Mouse (Mus musculus) forebrain, postnatal 0 days (tissue): Measurements from ENCODE around the gene Macc1. TPM values are rescaled to one million over a fixed set of nuclear protein-coding genes. Genes with fewer than 3 reads are reported as not detected.

Experiments
- ATAC-seq: fragments of 200-750 bp; cut with Nextera tagmentation; 2 replicates; pipeline ENCODE4 v1.8.0; 2017; ENCODE audit warnings: mild to moderate bottlenecking, moderate library complexity
- DNase-seq: peaks from one replicate; pipeline ENCODE4 v3.0.0-alpha.2; 2015
- H3K27ac ChIP-seq: fragments of 300-500 bp; sonication (generic); 2 replicates; pipeline ENCODE4 v1.5.1; 2014; ENCODE audit warnings: low read depth, mild to moderate bottlenecking, antibody characterized with exemption, low read length, moderate library complexity, mixed read lengths
- H3K27me3 ChIP-seq: fragments of 300-500 bp; sonication (generic); 2 replicates; pipeline ENCODE4 v1.6.1; 2014; ENCODE audit warnings: mild to moderate bottlenecking, low read length, mixed read lengths; ENCODE audit not compliant: insufficient read depth
- H3K36me3 ChIP-seq: fragments of 300-500 bp; sonication (generic); 2 replicates; pipeline ENCODE4 v1.6.1; 2014; ENCODE audit warnings: mild to moderate bottlenecking, moderate library complexity; ENCODE audit not compliant: insufficient read depth
- H3K4me1 ChIP-seq: fragments of 300-500 bp; sonication (generic); 2 replicates; pipeline ENCODE4 v1.6.1; 2014; ENCODE audit warnings: antibody characterized with exemption; ENCODE audit not compliant: insufficient read depth
- H3K4me2 ChIP-seq: fragments of 300-500 bp; sonication (generic); 2 replicates; pipeline ENCODE4 v1.6.1; 2014; ENCODE audit warnings: low read depth, mild to moderate bottlenecking, moderate library complexity
- H3K4me3 ChIP-seq: fragments of 300-500 bp; sonication (generic); 2 replicates; pipeline ENCODE4 v1.5.1; 2014; ENCODE audit warnings: low read depth, low read length, mixed read lengths
- H3K9ac ChIP-seq: fragments of 300-500 bp; sonication (generic); 2 replicates; pipeline ENCODE4 v1.6.1; 2014; ENCODE audit warnings: mild to moderate bottlenecking
- H3K9me3 ChIP-seq: fragments of 300-500 bp; sonication (generic); 2 replicates; pipeline ENCODE4 v1.6.1; 2016; ENCODE audit warnings: low read length
- CTCF ChIP-seq: sonication (generic); IDR thresholded peaks from 2 replicates; pipeline ENCODE4 v1.5.1; 2016; ENCODE audit warnings: antibody characterized with exemption, control low read depth, low read depth
- WGBS: fragments of 180-500 bp; shearing (Covaris S2); extraction: QIAGEN DNeasy Blood & Tissue Kit; methylation state at CpG from one replicate; pipeline ENCODE4 v1.1.7; 2014; 5-methylcytosine and 5-hydroxymethylcytosine counted together
- polyA plus RNA-seq: library from polyadenylated mRNA; unstranded; fragments of >200 nt; fragmentation: Nextera tagmentation; extraction: Ambion mirVana; gene quantifications from 2 replicates; pipeline ENCODE4 v1.2.1, GENCODE M21; 2015
- total RNA-seq: library from RNA; depleted of rRNA; stranded (reverse); fragments of >200 nt; gene quantifications from 2 replicates; pipeline ENCODE4 v1.2.3, GENCODE M21; 2014; rRNA removed

Macc1 gene
- total RNA-seq (0.08 and 0.10 TPM in 2 replicates), polyA plus RNA-seq (0.03 TPM in 1 of 2 replicates, not detected in the other)

DNA sequence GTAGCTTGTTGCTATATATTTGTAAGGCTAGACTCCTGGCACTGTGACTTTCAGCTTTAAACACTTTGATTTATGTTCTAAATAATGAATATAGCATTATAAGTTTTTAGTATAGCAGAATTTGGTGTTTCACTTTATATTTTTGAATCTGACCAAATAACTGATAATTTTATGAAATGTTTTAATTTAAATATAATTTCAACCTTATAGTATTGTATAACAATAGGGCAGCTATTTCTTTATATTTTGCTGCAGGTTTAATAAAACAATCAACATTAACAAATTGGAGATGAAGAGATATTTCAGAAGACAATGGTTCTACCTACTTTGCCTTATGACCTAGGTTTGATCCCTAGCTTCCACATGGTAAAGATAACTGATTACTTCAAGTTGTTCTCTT, at the start of gene Macc1:
Macc1 (plus strand) TSS at position 301 of the 400 bp plus-strand sequence.
- no peak within 1 kb of the TSS for H3K4me2 ChIP-seq
- DNase-seq (no peak), ATAC-seq (no peak)
- H3K27ac ChIP-seq = no peak within 1 kb of the TSS
- H3K4me1 ChIP-seq = no peaks in the 10 kb centered on the region
- no peaks in the 10 kb centered on the region for H3K36me3 ChIP-seq
- H3K9me3 ChIP-seq = no peaks in the 10 kb centered on the region
- no peak within 1 kb of the TSS for H3K4me3 ChIP-seq
- TF ChIP-seq CTCF = no peak
- no peaks in the 10 kb centered on the region for H3K27me3 ChIP-seq
- no peak within 1 kb of the TSS for H3K9ac ChIP-seq

DNA sequence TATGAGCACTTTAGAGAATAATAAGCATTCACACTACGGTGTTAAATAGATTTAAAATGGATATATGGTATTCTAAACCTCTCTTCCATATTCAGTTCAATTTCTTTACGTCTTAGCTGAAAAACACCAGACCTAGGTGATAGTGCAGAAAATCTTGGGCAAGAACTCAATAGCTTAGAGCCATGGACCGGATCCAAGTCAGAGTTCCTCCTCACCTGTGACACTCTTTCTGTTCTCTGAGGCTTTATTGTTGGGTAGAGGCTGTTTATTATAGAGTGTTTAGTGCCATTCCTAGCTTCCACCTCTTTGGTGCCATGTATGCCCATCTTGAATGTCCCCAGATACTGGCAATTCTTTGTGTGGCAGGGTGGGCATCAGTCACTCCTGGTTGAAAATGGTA, 49.6 kb upstream of the Macc1 start:
- Histone ChIP-seq H3K4me1 (no peaks in the 10 kb centered on the region), H3K4me2 (no peak overlapping the region), H3K27me3 (no peaks in the 10 kb centered on the region), H3K27ac (no peak overlapping the region), H3K9ac (no peak overlapping the region), H3K36me3 (no peaks in the 10 kb centered on the region), H3K9me3 (no peaks in the 10 kb centered on the region), H3K4me3 (no peak overlapping the region)
- DNase-seq (no peak), ATAC-seq (no peak)
- 93% methylated on average over 3 of the region's 3 CpGs for WGBS
- no peak for TF ChIP-seq CTCF

DNA sequence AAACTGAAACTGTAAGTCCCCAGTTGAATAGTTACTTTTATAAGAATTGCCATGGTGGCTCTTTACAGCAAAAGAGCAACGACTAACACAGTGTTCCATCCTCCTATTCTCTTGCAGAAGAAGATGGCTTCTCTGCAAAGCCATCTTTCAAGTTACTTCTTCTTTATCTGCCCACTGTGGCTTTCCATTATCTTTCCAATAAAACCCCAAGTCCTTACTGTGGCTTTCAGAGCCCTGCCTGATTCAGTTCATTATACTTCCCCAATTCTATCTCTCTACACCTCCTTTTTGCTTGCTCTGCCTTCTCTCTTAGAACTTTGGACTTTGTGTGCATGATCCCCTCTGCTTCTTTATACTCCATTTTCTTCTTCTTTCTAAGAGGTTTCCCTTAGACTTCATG, 45.3 kb upstream of the Macc1 start:
- Histone ChIP-seq H3K9ac (no peak overlapping the region), H3K27me3 (no peaks in the 10 kb centered on the region), H3K4me2 (no peak overlapping the region), H3K4me3 (no peak overlapping the region), H3K4me1 (no peaks in the 10 kb centered on the region), H3K27ac (no peak overlapping the region), H3K36me3 (no peaks in the 10 kb centered on the region), H3K9me3 (no peaks in the 10 kb centered on the region)
- DNase-seq = no peak
- WGBS = 61% methylated on average over 1 of the region's 1 CpGs
- no peak for TF ChIP-seq CTCF
- no peak for ATAC-seq

DNA sequence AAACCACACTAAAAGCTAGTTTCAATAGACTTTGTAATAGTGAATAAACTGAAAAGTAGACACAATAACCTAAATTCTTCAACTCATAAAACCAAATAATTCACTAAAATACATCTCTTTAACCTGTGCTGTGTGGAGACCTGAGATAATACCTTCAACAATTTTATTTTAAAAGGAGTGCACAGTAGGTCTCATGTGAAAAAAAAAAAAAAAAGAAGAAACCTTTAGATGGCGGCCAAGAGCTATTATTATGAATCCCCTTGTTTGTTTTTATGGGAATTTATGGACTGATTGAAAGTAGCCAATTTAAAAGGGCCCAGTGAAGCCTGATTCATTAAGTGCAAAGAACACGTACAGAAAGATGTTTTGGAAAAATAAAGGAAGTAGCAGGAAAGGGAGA, 44.0 kb upstream of the Macc1 start:
- 74% methylated on average over 2 of the region's 2 CpGs for WGBS
- ATAC-seq = no peak
- H3K4me1 ChIP-seq = no peaks in the 10 kb centered on the region
- no peaks in the 10 kb centered on the region for H3K27me3 ChIP-seq
- no peak overlapping the region for H3K27ac ChIP-seq
- no peak overlapping the region for H3K4me2 ChIP-seq
- TF ChIP-seq CTCF = no peak
- H3K36me3 ChIP-seq = no peaks in the 10 kb centered on the region
- no peak for DNase-seq
- no peak overlapping the region for H3K4me3 ChIP-seq
- H3K9ac ChIP-seq = no peak overlapping the region
- H3K9me3 ChIP-seq = no peaks in the 10 kb centered on the region

DNA sequence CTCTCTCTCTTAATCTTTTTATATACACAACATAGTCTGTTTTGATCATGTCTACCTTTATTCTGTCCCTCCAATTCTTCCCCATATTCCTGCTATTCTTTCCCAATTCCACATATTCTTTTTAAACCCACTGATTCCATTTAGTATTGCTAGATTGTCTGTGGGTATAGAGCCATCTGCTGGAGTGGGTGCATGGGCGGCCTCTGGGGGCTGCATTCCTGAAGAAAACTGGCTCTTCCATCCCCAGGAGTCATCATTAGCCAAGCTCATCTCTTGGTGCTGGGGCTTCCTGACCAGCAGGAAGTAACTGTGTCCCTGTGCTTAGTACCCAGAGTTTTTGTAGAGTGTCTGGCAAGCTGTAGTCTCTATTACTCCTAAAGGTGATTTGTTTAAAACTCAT, 42.1 kb upstream of the Macc1 start:
- Histone ChIP-seq H3K9ac (no peak overlapping the region), H3K9me3 (no peaks in the 10 kb centered on the region), H3K27me3 (no peaks in the 10 kb centered on the region), H3K4me1 (no peaks in the 10 kb centered on the region), H3K4me2 (no peak overlapping the region), H3K4me3 (no peak overlapping the region), H3K27ac (no peak overlapping the region), H3K36me3 (no peaks in the 10 kb centered on the region)
- WGBS = 85% methylated on average over 1 of the region's 1 CpGs
- no peak for DNase-seq
- TF ChIP-seq CTCF = no peak
- no peak for ATAC-seq

DNA sequence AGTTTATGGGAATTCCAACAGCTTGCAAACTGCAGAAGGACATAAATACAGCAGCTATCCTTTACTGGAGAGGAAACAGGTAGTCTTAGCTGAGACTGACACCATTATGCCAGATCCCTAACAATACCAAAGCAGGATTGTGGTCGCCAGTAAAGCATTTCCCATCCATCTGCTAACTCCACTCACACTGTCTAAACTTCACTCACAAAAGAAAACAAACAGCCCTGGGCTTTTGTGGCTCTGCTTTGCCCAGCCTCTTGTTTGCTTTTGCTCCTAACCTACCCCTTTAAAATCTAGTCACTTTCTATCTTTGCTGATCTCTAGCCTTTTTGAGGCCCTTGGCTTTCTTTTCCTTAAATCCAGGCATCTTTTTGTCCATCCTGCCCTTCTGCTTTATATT, 40.5 kb upstream of the Macc1 start:
- DNase-seq = no peak
- WGBS = 0% methylated on average over 1 of the region's 1 CpGs

DNA sequence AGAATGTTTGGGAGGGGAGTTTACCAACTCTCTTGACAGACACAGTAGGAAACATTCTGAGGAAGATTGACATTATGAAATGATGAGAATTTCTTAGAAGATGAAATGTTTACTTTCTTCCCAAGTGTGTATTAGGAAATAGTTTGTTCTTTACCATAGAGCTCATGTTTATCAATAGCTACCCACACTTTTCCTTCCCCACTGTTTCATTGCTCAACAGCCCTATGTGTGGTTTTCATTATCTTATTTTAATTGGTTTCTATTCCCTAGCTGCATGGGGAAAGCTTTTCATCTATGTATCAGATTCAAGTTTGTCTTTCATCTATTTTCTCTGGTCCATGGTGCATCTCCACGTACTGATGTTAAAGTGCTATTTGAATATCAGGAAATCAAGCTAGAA, 37.8 kb upstream of the Macc1 start:
- no peak overlapping the region for H3K4me3 ChIP-seq
- no peaks in the 10 kb centered on the region for H3K9me3 ChIP-seq
- ATAC-seq (no peak), DNase-seq (no peak)
- no peaks in the 10 kb centered on the region for H3K4me1 ChIP-seq
- WGBS = 59% methylated on average over 1 of the region's 1 CpGs
- H3K4me2 ChIP-seq = no peak overlapping the region
- no peak overlapping the region for H3K27ac ChIP-seq
- H3K9ac ChIP-seq = no peak overlapping the region
- no peak for TF ChIP-seq CTCF
- no peaks in the 10 kb centered on the region for H3K27me3 ChIP-seq
- H3K36me3 ChIP-seq = no peaks in the 10 kb centered on the region

More for the DNA sequence above, 40.5 kb upstream of the Macc1 start:
- TF ChIP-seq CTCF = no peak
- Histone ChIP-seq H3K4me1 (no peaks in the 10 kb centered on the region), H3K36me3 (no peaks in the 10 kb centered on the region), H3K27ac (no peak overlapping the region), H3K4me2 (no peak overlapping the region), H3K4me3 (no peak overlapping the region), H3K9me3 (no peaks in the 10 kb centered on the region), H3K9ac (no peak overlapping the region), H3K27me3 (no peaks in the 10 kb centered on the region)
- ATAC-seq = no peak

DNA sequence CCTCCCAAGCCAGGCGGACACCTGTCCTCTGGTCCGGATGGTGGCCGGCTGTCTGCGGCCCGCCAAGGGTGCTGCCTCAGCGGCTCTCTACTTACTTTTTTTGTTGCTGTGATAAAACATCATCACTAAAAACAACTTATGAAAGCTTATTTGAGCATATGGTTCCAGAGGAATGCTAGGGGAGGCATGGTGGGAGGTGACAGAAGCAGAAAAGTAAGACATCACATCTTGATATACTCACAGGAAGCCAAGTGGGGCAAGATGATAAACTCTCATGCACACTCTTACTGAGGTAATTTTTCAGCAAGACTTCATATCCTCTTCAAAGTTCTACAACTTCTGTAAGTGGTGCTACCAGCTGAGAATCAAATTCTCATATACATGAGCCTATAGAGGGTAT, 22.5 kb upstream of the Macc1 start:
- Histone ChIP-seq H3K4me2 (no peak overlapping the region), H3K9me3 (no peaks in the 10 kb centered on the region), H3K27ac (no peak overlapping the region), H3K27me3 (no peaks in the 10 kb centered on the region), H3K36me3 (no peaks in the 10 kb centered on the region), H3K4me1 (no peaks in the 10 kb centered on the region), H3K9ac (no peak overlapping the region), H3K4me3 (no peak overlapping the region)
- ATAC-seq = no peak
- DNase-seq = no peak
- TF ChIP-seq CTCF = no peak
- WGBS = 92% methylated on average over 5 of the region's 6 CpGs
